In genomic region chr12:73998128-73998456, GRCm38 (mm10) we compare ENCODE assay signal across 10 mouse cellular contexts. TPM values are rescaled to one million over a fixed set of nuclear protein-coding genes. Genes with fewer than 3 reads are reported as not detected.
DNase-seq lines count a peak whose midpoint lies in the region; ATAC-seq and TF ChIP-seq lines count a peak whose summit lies in the region.
"Had no signal": no experiment of that assay in that cellular context is flagged by ENCODE, and none has a peak within 500 bp of the region (broad histone marks: within the 10 kb centered on the region; RNA-seq: fewer than 3 reads in every experiment).

No protein-coding gene starts in this region.

- no peak overlapping the region for H3K27ac ChIP-seq in kidney, postnatal 0 days
- H3K27ac ChIP-seq in cortical plate, adult 2 months (ENCODE audit: insufficient read depth, low read length) = 0 out of 2 replicates have a peak overlapping the region, but pooled peaks have one; percentile 58
- H3K27ac ChIP-seq in hindbrain, embryonic 12.5 days = no peak overlapping the region
- H3K27ac ChIP-seq in midbrain, embryonic 13.5 days = 0 out of 2 replicates have a peak overlapping the region, but pooled peaks have one; percentile 77
- H3K27ac ChIP-seq: liver, embryonic 14.5 days had no signal

- H3K4me3 ChIP-seq in kidney, postnatal 0 days (replicated peaks; ENCODE audit: low read depth, low read length) = peak overlapping the region; percentile 49
- peak overlapping the region; percentile 47 for H3K4me3 ChIP-seq in cortical plate, adult 2 months (ENCODE audit: insufficient read depth, low read length)
- H3K4me3 ChIP-seq in hindbrain, embryonic 12.5 days = peak overlapping the region; percentile 57
- H3K4me3 ChIP-seq in midbrain, embryonic 13.5 days (replicated peaks) = peak overlapping the region; percentile 65
- H3K4me3 ChIP-seq: erythroblast, embryonic 14.5 days had no signal

- ATAC-seq in kidney, postnatal 0 days (replicated peaks; ENCODE audit: low FRiP score, low read depth) = 0 out of 2 replicates have a peak, but pooled peaks have one; percentile 36
- no peak; the same call in 1 of the 2 replicates for ATAC-seq in hindbrain, embryonic 12.5 days (ENCODE audit: low FRiP score)
- peak; percentile 62 for ATAC-seq in midbrain, embryonic 13.5 days

- TF ChIP-seq POLR2A in cortical plate, adult 2 months (IDR thresholded peaks at IDR 0.05; ENCODE audit: extremely low read depth, insufficient read depth, low read length) = no peak

- 0 out of 2 replicates have a peak, but pooled peaks cover 6% of the 10 kb centered on the region for H3K4me1 ChIP-seq in kidney, postnatal 0 days (replicated peaks; ENCODE audit: insufficient read depth, low read length)
- H3K4me1 ChIP-seq in cortical plate, adult 2 months (ENCODE audit: control insufficient read depth, insufficient read depth, low read length) = no peaks in the 10 kb centered on the region; the same call in 1 of the 2 replicates
- H3K4me1 ChIP-seq in hindbrain, embryonic 12.5 days = peaks cover 10% of the 10 kb centered on the region; the same call in 1 of the 2 replicates
- H3K4me1 ChIP-seq in midbrain, embryonic 13.5 days (replicated peaks) = peaks cover 15% of the 10 kb centered on the region; the same call in 1 of the 2 replicates

- no peaks in the 10 kb centered on the region for H3K9me3 ChIP-seq in kidney, postnatal 0 days (replicated peaks; ENCODE audit: low read length)
- H3K9me3 ChIP-seq in hindbrain, embryonic 12.5 days (replicated peaks) = no peaks in the 10 kb centered on the region
- no peaks in the 10 kb centered on the region for H3K9me3 ChIP-seq in midbrain, embryonic 13.5 days

- H3K9ac ChIP-seq in kidney, postnatal 0 days (ENCODE audit: low read depth, low read length) = 0 out of 2 replicates have a peak overlapping the region, but pooled peaks have one; percentile 58
- H3K9ac ChIP-seq in hindbrain, embryonic 12.5 days = peak overlapping the region; percentile 76
- H3K9ac ChIP-seq in midbrain, embryonic 13.5 days (replicated peaks) = peak overlapping the region; percentile 86
- H3K9ac ChIP-seq: liver, embryonic 14.5 days had no signal

- H3K27me3 ChIP-seq in kidney, postnatal 0 days (ENCODE audit: insufficient read depth, low read length) = peaks cover 4% of the 10 kb centered on the region; the same call in 1 of the 2 replicates
- H3K27me3 ChIP-seq in hindbrain, embryonic 12.5 days = peaks cover 20% of the 10 kb centered on the region
- H3K27me3 ChIP-seq in midbrain, embryonic 13.5 days = peaks cover 5% of the 10 kb centered on the region

- no peaks in the 10 kb centered on the region for H3K36me3 ChIP-seq in kidney, postnatal 0 days (ENCODE audit: insufficient read depth, low read length)
- H3K36me3 ChIP-seq in hindbrain, embryonic 12.5 days = no peaks in the 10 kb centered on the region
- no peaks in the 10 kb centered on the region for H3K36me3 ChIP-seq in midbrain, embryonic 13.5 days

- 43% methylated on average over 5 of the region's 5 CpGs for WGBS in kidney, postnatal 0 days
- 21% methylated on average over 5 of the region's 5 CpGs for WGBS in hindbrain, embryonic 12.5 days
- WGBS in midbrain, embryonic 13.5 days = 32% methylated on average over 5 of the region's 5 CpGs

- DNase-seq in kidney, postnatal 0 days (ENCODE audit: low spot score) = no peak
- DNase-seq in kidney, adult 11 months = no peak
- no peak for DNase-seq in T-cell, adult 2 months (ENCODE audit: low spot score)
- DNase-seq in urinary bladder, adult 18-20 months (ENCODE audit: low spot score in 2 of 2) = no peak
- no peak for DNase-seq in gastrocnemius, postnatal 25 days

- no peak for TF ChIP-seq CTCF in kidney, postnatal 0 days (IDR thresholded peaks at IDR 0.05; ENCODE audit: low read depth)
- TF ChIP-seq CTCF in cortical plate, adult 2 months (IDR thresholded peaks at IDR 0.05; ENCODE audit: extremely low read depth, insufficient read depth, low read length) = no peak

- peak overlapping the region; percentile 92 for H3K4me2 ChIP-seq in kidney, postnatal 0 days (ENCODE audit: low read length)
- H3K4me2 ChIP-seq in hindbrain, embryonic 12.5 days (replicated peaks) = peak overlapping the region; percentile 82
- H3K4me2 ChIP-seq in midbrain, embryonic 13.5 days (replicated peaks) = peak overlapping the region; percentile 81

RNA-seq across cellular contexts. Expression of gene Syt16, which starts 0.6 kb away (rescaled TPM):
- 0.36 and 0.67 TPM in 2 replicates for polyA plus RNA-seq in kidney, postnatal 0 days (2015; fragmentation: Nextera tagmentation; extraction: Ambion mirVana)
- 64.3 and 68.0 TPM in 2 replicates for polyA plus RNA-seq in cortical plate, adult 2 months (2012; rRNA removed)
- polyA plus RNA-seq in hindbrain, embryonic 12.5 days (2016; fragmentation: Nextera tagmentation; extraction: Ambion mirVana) = 17.0 and 19.5 TPM in 2 replicates
- 45.2 and 47.0 TPM in 2 replicates for polyA plus RNA-seq in midbrain, embryonic 13.5 days (2015; fragmentation: Nextera tagmentation; extraction: Ambion mirVana)
- not detected for total RNA-seq in gastrocnemius, postnatal 25 days (2021)
- polyA plus RNA-seq: erythroblast, embryonic 14.5 days had no signal

RNA-seq across cellular contexts. Expression of gene Snapc1, which starts 33.8 kb away (rescaled TPM):
- 12.4 and 12.6 TPM in 2 replicates for polyA plus RNA-seq in kidney, postnatal 0 days (2015; fragmentation: Nextera tagmentation; extraction: Ambion mirVana)
- 31.3 and 32.0 TPM in 2 replicates for polyA plus RNA-seq in cortical plate, adult 2 months (2012; rRNA removed)
- 29.4 and 31.5 TPM in 2 replicates for polyA plus RNA-seq in hindbrain, embryonic 12.5 days (2016; fragmentation: Nextera tagmentation; extraction: Ambion mirVana)
- 35.4 and 36.7 TPM in 2 replicates for polyA plus RNA-seq in midbrain, embryonic 13.5 days (2015; fragmentation: Nextera tagmentation; extraction: Ambion mirVana)
- total RNA-seq in gastrocnemius, postnatal 25 days (2021) = 1 to 10 TPM; 4.6 to 5.0 TPM

Comparison
In these comparisons a context has a peak if more than half of its experiments do, and no peak if none do; other contexts are left out.
1. H3K27ac ChIP-seq: peak in cortical plate, adult 2 months (single experiment) and midbrain, embryonic 13.5 days (single experiment); none in kidney, postnatal 0 days (single experiment) and hindbrain, embryonic 12.5 days (single experiment).
2. RNA of gene Syt16, which starts 0.6 kb away (polyA plus RNA-seq): 64.3 to 68.0 TPM in cortical plate, adult 2 months, 45.2 to 47.0 TPM in midbrain, embryonic 13.5 days and 17.0 to 19.5 TPM in hindbrain, embryonic 12.5 days; 0.36 to 0.67 TPM in kidney, postnatal 0 days; every median in the first group is over 10 times any median in the second.
3. Peak in every context shown above with its lines, with median percentiles within 50 percentile points of each other: H3K4me2 ChIP-seq, H3K4me3 ChIP-seq and H3K9ac ChIP-seq.